Mouse (Mus musculus) heart, embryonic 12.5 days (tissue): ENCODE data around the gene Tbc1d2. TPM values are rescaled to one million over a fixed set of nuclear protein-coding genes. Genes with fewer than 3 reads are reported as not detected.
"Not testable (repeated sequence)": the region's sequence is repeated elsewhere in the genome, so short reads cannot be mapped to it uniquely, and the experiment has no call there.

Source experiments
- ATAC-seq: fragments of 200-750 bp; cut with Nextera tagmentation; 2 replicates; pipeline ENCODE4 v1.8.0; 2017; ENCODE audit warnings: moderate TSS enrichment, moderate library complexity; ENCODE audit not compliant: insufficient number of reproducible peaks, low FRiP score
- H3K27ac ChIP-seq: fragments of 300-500 bp; sonication (generic); 2 replicates; pipeline ENCODE4 v1.5.1; 2016; ENCODE audit warnings: mild to moderate bottlenecking, moderate library complexity; ENCODE audit not compliant: poor library complexity, severe bottlenecking
- H3K27me3 ChIP-seq: fragments of 300-500 bp; sonication (generic); replicated peaks from 2 replicates; pipeline ENCODE4 v1.6.1; 2016; ENCODE audit warnings: mild to moderate bottlenecking, moderate library complexity
- H3K36me3 ChIP-seq: fragments of 300-500 bp; sonication (generic); 2 replicates; pipeline ENCODE4 v1.6.1; 2016; ENCODE audit warnings: mild to moderate bottlenecking, moderate library complexity
- H3K4me1 ChIP-seq: fragments of 300-500 bp; sonication (generic); replicated peaks from 2 replicates; pipeline ENCODE4 v1.6.1; 2016; ENCODE audit warnings: mild to moderate bottlenecking
- H3K4me2 ChIP-seq: fragments of 300-500 bp; sonication (generic); 2 replicates; pipeline ENCODE4 v1.6.1; 2016; ENCODE audit warnings: mild to moderate bottlenecking, moderate library complexity
- H3K4me3 ChIP-seq: fragments of 300-500 bp; sonication (generic); 2 replicates; pipeline ENCODE4 v1.5.1; 2016; ENCODE audit warnings: mild to moderate bottlenecking
- H3K9ac ChIP-seq: fragments of 300-500 bp; sonication (generic); 2 replicates; pipeline ENCODE4 v1.6.1; 2016; ENCODE audit warnings: mild to moderate bottlenecking, moderate library complexity
- H3K9me3 ChIP-seq: fragments of 300-500 bp; sonication (generic); replicated peaks from 2 replicates; pipeline ENCODE4 v1.6.1; 2016; ENCODE audit warnings: mild to moderate bottlenecking, moderate library complexity
- WGBS: fragments of 180-500 bp; shearing (Covaris S2); methylation state at CpG from one replicate; pipeline ENCODE4 v1.1.7; 2016; 5-methylcytosine and 5-hydroxymethylcytosine counted together
- polyA plus RNA-seq: library from polyadenylated mRNA; unstranded; fragments of >200 nt; fragmentation: Nextera tagmentation; extraction: Ambion mirVana; gene quantifications from 2 replicates; pipeline ENCODE4 v1.2.1, GENCODE M21; 2016

The Tbc1d2 gene
- polyA plus RNA-seq, 1 experiment from 2014 or later: 0.51 TPM

DNA sequence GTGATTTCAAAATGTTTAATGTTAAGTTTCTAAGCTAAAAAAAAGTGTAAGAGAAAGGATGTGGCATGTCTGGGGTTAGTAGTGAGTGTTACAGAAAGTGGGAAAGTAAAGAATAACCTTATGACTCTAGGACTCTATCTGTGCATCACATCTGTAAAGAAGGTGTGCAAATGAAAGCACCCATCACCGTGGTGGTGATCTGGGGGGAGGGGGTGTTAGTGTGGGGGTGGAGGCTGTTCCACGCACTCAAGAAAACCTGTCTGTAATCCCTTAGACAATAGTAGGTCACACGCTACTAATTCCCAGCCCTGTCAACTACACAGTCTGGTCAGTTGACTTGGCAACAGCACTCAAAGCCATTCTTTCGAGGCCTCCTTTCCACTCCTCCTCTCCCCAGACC is 8.7 kb downstream of the Tbc1d2 start:
- Histone ChIP-seq H3K36me3 (no peaks in the 10 kb centered on the region), H3K4me2 (no peak overlapping the region), H3K9me3 (no peaks in the 10 kb centered on the region), H3K4me1 (peaks cover 9% of the 10 kb centered on the region), H3K9ac (no peak overlapping the region), H3K27me3 (no peaks in the 10 kb centered on the region), H3K4me3 (no peak overlapping the region), H3K27ac (no peak overlapping the region)
- ATAC-seq: no peak
- WGBS: 69% methylated on average over 4 of the region's 4 CpGs

DNA sequence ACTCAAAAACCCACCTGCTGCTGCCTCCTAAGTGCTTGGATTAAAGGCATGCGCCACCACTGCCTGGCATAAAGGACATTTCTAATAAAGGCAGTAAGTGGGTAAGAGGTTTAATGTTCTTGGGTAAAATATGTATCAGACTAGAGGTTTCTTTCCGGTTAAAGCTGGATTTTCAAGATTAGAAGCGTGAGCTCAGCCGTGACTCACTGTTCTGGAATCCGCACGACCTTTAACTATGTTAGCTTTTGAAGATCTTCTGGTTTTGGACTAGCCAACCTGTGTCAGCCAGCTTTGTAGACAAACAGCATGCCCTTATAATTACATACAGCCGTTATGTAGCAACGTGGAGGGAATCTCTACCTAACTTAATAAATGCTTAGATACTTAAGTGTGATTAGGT is 10.1 kb downstream of the Tbc1d2 start:
- H3K27ac ChIP-seq: no peak overlapping the region
- H3K9me3 ChIP-seq: no peaks in the 10 kb centered on the region
- WGBS: 56% methylated on average over 8 of the region's 8 CpGs
- peaks cover 9% of the 10 kb centered on the region for H3K4me1 ChIP-seq
- 0 out of 2 replicates have a peak, but pooled peaks cover 2% of the 10 kb centered on the region for H3K27me3 ChIP-seq
- H3K36me3 ChIP-seq: no peaks in the 10 kb centered on the region
- no peak for ATAC-seq
- H3K4me3 ChIP-seq: no peak overlapping the region
- H3K9ac ChIP-seq: no peak overlapping the region
- H3K4me2 ChIP-seq: no peak overlapping the region

DNA sequence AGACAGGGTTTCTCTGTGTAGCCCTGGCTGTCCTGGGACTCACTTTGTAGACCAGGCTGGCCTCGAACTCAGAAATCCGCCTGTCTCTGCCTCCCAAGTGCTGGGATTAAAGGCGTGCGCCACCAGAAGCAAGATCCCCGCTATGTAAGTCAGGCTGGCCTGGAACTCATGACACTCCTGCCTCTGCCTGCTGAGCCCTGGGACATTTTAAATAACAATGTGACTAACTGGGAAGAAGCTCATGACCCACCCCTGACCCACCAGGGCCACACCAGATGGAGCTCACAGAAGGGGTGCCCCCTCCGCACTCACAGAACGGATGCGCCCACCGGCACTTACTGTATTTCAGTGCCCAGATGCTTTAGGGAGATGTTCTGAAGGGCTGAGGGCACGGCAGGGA is 12.8 kb downstream of the Tbc1d2 start:
- H3K27me3 ChIP-seq: peaks cover 16% of the 10 kb centered on the region; the same call in 1 of the 2 replicates
- not testable (repeated sequence) for H3K36me3 ChIP-seq, H3K4me3 ChIP-seq, H3K4me2 ChIP-seq, H3K4me1 ChIP-seq, ATAC-seq, H3K9ac ChIP-seq, H3K27ac ChIP-seq, H3K9me3 ChIP-seq
- 85% methylated on average over 10 of the region's 10 CpGs for WGBS

DNA sequence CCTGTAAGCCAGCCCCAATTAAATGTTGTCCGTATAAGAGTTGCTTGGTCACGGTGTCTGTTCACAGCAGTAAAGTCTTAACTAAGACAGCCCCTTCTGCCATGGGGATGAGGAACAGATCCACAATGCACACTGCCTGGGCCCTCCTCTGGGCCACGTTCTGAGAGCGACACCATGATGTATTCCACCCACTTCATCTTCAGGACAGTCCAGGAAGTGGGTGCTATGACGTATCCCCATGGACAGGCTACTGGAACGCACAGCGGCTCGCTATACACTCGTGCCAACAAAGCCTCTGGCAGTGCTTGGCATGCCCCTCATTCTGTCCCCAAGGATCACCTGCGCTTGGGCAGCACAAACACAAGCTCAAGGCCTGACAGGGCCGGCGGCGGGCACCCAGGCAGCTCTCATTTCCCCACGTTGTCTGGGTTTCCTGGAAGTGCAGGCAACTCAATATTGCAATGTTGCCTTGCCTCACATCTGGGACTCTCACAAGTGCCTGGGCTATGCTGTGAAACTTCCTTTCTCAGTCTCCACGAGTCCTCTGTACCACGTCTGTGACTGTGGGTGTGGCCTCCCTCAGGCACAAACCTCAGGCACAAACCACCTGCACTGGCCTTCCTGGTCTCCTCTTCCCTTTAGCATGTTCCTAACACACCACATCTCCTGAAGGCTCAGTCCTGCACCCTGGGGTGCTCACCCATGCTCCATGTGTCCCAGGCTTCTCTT is 14.1 kb downstream of the Tbc1d2 start:
- Histone ChIP-seq H3K4me3 (no peak overlapping the region), H3K27me3 (peaks cover 16% of the 10 kb centered on the region; the same call in 1 of the 2 replicates), H3K9me3 (no peaks in the 10 kb centered on the region), H3K9ac (no peak overlapping the region), H3K36me3 (no peaks in the 10 kb centered on the region), H3K4me1 (no peaks in the 10 kb centered on the region), H3K27ac (no peak overlapping the region), H3K4me2 (no peak overlapping the region)
- 79% methylated on average over 16 of the region's 16 CpGs for WGBS
- no peak for ATAC-seq

DNA sequence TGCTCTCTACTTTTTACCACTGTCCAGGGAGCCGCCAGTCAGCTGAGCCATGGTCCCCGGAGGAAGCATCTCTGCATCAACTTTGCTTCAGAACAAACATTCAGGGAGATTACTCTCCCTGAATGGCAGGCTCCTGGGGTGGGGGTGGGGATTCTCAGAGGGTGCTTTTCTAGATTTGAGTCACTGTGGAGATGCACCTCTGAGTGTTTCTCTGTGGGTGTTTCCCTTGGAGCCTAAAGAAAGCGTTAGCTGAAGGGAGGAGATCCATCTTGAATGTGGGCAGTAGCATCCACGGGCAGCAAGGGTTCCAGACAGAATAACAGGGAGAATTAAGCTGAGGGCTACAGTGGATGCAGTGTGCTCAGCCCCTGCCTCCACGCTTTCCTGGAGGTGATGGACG is 15.1 kb downstream of the Tbc1d2 start:
- WGBS: 44% methylated on average over 6 of the region's 6 CpGs
- Histone ChIP-seq H3K9ac (no peak overlapping the region), H3K4me3 (no peak overlapping the region), H3K9me3 (no peaks in the 10 kb centered on the region), H3K36me3 (no peaks in the 10 kb centered on the region), H3K4me2 (no peak overlapping the region), H3K27ac (no peak overlapping the region), H3K4me1 (no peaks in the 10 kb centered on the region), H3K27me3 (peaks cover 16% of the 10 kb centered on the region; the same call in 1 of the 2 replicates)
- ATAC-seq: no peak

GRCm38 (mm10) chr4:46633565-46633964 is 16.4 kb downstream of the Tbc1d2 start:
- not testable (repeated sequence) for H3K9ac ChIP-seq, ATAC-seq, H3K36me3 ChIP-seq, H3K4me1 ChIP-seq, H3K4me3 ChIP-seq, H3K4me2 ChIP-seq, H3K9me3 ChIP-seq, H3K27ac ChIP-seq
- peaks cover 16% of the 10 kb centered on the region; the same call in 1 of the 2 replicates for H3K27me3 ChIP-seq
- whole genome bisulfite sequencing: 64% methylated on average over 6 of the region's 6 CpGs

DNA sequence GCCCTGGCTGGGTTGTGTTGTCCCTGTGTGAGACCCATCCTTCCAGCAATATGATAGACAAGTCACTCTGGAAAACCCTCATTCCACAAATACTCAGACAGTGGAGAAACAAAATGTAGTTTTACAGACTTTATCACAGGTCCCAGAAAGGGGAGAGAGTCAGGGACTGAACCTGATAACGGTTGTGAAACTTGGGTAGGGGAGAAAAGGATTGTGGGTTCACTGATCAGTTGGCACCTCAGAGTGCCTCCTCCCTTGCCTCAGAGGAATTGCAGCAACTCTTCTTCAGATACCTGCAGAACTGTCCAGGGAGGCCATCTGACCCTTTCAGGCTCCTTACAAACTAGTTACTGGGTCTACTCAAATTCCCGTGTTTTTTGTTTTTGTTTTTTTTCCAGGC is 17.5 kb downstream of the Tbc1d2 start:
- no peak overlapping the region for H3K27ac ChIP-seq
- no peak for ATAC-seq
- H3K4me2 ChIP-seq: no peak overlapping the region
- H3K36me3 ChIP-seq: no peaks in the 10 kb centered on the region
- no peak overlapping the region for H3K9ac ChIP-seq
- peaks cover 10% of the 10 kb centered on the region for H3K4me1 ChIP-seq
- peaks cover 16% of the 10 kb centered on the region; the same call in 1 of the 2 replicates for H3K27me3 ChIP-seq
- 35% methylated on average over 2 of the region's 2 CpGs for WGBS
- H3K9me3 ChIP-seq: no peaks in the 10 kb centered on the region
- no peak overlapping the region for H3K4me3 ChIP-seq

DNA sequence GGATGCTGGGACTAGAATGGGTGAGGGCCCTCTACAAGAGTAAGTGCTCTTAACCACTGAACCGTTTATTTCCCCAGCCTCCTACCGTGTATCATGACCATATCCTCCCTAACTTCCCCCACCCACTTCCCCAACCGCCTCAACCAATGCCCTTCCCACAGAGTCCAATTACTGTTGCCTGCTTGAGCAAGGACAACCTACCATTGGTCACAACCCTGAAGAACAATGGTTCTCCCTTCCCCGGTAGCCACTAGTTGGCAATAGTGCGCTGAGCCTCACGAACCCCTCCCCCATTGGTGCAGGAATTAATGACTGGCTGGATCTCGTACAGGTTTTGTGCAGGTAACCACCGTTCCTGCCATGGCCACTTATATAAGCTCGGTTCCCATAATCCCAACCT is 19.6 kb downstream of the Tbc1d2 start:
- Histone ChIP-seq H3K36me3 (no peaks in the 10 kb centered on the region), H3K9me3 (no peaks in the 10 kb centered on the region), H3K9ac (no peak overlapping the region), H3K4me2 (no peak overlapping the region), H3K4me3 (no peak overlapping the region), H3K27me3 (peaks cover 16% of the 10 kb centered on the region; the same call in 1 of the 2 replicates), H3K27ac (no peak overlapping the region), H3K4me1 (peaks cover 10% of the 10 kb centered on the region)
- no peak for ATAC-seq
- WGBS: 47% methylated on average over 9 of the region's 9 CpGs

GRCm38 (mm10) chr4:46628873-46629272 is 21.1 kb downstream of the Tbc1d2 start:
- 34% methylated on average over 9 of the region's 9 CpGs for WGBS
- Histone ChIP-seq H3K4me3 (no peak overlapping the region), H3K9ac (no peak overlapping the region)

DNA sequence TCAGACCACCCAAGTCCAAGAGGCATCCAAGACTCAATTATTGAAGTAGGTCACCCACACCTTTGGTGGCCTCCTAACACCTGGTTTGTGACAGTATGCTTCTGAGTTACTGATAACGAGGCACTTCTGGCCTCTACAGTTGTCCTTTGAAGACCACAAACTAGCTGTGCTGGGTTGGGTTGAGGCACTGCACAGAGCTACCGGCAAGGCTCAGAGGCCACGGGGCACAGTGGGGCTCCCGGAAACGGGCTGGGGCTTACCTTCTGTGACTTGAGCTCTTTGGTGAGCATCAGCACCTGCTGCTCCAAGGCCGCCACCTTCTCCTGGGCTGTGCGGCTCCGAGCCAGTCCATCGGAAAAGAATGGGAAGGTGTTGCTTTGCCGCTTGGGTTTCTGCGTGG is 21.9 kb downstream of the Tbc1d2 start:
- no peak overlapping the region for H3K9ac ChIP-seq
- peaks cover 10% of the 10 kb centered on the region for H3K4me1 ChIP-seq
- H3K27ac ChIP-seq: no peak overlapping the region
- ATAC-seq: no peak
- no peak overlapping the region for H3K4me2 ChIP-seq
- no peaks in the 10 kb centered on the region for H3K9me3 ChIP-seq
- no peak overlapping the region for H3K4me3 ChIP-seq
- 0 out of 2 replicates have a peak, but pooled peaks cover 3% of the 10 kb centered on the region for H3K27me3 ChIP-seq
- 71% methylated on average over 11 of the region's 11 CpGs for WGBS
- no peaks in the 10 kb centered on the region for H3K36me3 ChIP-seq

More at GRCm38 (mm10) chr4:46628873-46629272, 21.1 kb downstream of the Tbc1d2 start:
- Histone ChIP-seq H3K4me2 (peak overlapping the region; percentile 41), H3K36me3 (no peaks in the 10 kb centered on the region), H3K9me3 (no peaks in the 10 kb centered on the region), H3K4me1 (peaks cover 10% of the 10 kb centered on the region), H3K27me3 (0 out of 2 replicates have a peak, but pooled peaks cover 4% of the 10 kb centered on the region), H3K27ac (no peak overlapping the region)
- ATAC-seq: no peak

GRCm38 (mm10) chr4:46625101-46625500 is 24.9 kb downstream of the Tbc1d2 start:
- Histone ChIP-seq H3K27ac (no peak overlapping the region), H3K4me2 (no peak overlapping the region), H3K4me1 (peaks cover 14% of the 10 kb centered on the region), H3K9me3 (no peaks in the 10 kb centered on the region), H3K9ac (no peak overlapping the region), H3K36me3 (no peaks in the 10 kb centered on the region), H3K4me3 (no peak overlapping the region), H3K27me3 (peaks cover 22% of the 10 kb centered on the region)
- ATAC-seq: no peak
- WGBS: 77% methylated on average over 10 of the region's 10 CpGs

- Histone ChIP-seq H3K4me1 (peaks cover 7% of the 10 kb centered on the region), H3K36me3 (no peaks in the 10 kb centered on the region), H3K4me3 (no peak overlapping the region), H3K27me3 (peaks cover 41% of the 10 kb centered on the region), H3K9me3 (no peaks in the 10 kb centered on the region), H3K9ac (no peak overlapping the region), H3K4me2 (no peak overlapping the region), H3K27ac (no peak overlapping the region)
- ATAC-seq: no peak
- WGBS: 70% methylated on average over 5 of the region's 5 CpGs
Observed at GRCm38 (mm10) chr4:46623007-46623406, 27.0 kb downstream of the Tbc1d2 start.
